Mouse (Mus musculus) ES-E14 (cell line): Measurements from ENCODE around the gene Gabbr2.

Source experiments
- HCFC1 ChIP-seq: IDR thresholded peaks from 2 replicates; pipeline ENCODE4 v1.6.1; 2012; ENCODE audit warnings: low read length, inconsistent platforms, borderline replicate concordance; ENCODE audit not compliant: insufficient read depth
- ZC3H11A ChIP-seq: IDR thresholded peaks from 2 replicates; pipeline ENCODE4 v1.6.1; 2012; ENCODE audit warnings: low read depth, mild to moderate bottlenecking, inconsistent platforms, low read length, borderline replicate concordance

DNA sequence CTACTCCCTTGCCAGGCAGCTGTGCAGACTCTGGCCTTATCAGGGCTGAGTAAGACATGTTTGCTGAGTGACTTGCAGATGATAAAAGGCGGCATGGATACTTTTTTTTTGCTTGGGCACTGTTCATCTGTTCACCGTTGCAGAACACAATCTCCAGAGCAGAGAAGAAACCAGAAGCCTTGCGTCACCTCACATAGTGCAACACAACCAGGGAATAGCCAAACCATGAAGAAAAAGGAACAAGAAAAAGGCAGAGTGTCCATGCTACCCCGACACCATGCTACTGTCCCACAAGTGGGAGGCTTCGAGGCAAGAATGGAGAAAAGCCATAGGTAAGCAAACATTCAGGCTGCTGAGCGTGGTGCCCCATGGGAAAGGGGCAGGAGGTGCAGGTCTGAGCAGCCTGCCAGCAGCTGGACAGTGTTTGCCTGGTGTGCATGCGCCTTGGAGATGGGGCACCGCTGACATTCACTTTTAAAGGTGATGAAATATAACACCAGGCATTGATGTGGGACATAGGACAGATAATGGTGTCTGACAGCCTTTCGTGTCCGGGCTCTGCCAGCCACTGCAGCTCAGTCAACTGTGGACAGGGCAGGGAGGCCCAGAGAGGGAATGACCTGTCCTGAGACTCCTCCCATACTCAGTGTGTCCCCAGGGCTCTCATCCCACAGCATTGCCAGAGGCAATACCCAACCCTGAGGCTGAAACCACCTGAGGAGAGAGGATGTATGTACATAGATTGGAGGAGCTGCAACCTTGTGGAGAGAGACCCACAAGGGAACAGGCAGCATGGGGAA lies 31.3 kb upstream of the Gabbr2 start:
- TF ChIP-seq ZC3H11A (no peak), HCFC1 (no peak)
